Mouse (Mus musculus) testis, postnatal 10 days (tissue): Measurements from ENCODE around the gene Efcab11.
A peak's percentile ranks its signal among the peaks of the same experiment; 100 is the strongest.

ENCODE experiments used
- DNase-seq: peaks from one replicate; pipeline ENCODE4 v3.0.0; 2021; ENCODE audit warnings: low spot score

Efcab11 gene

GRCm38 (mm10) chr12:99884269-99885261 is at the start of gene Efcab11, which contains the start of gene Tdp1:
Gene Efcab11 (minus strand): TSS chr12:99884439.
Gene Tdp1 (plus strand): TSS chr12:99884517.
- DNase-seq, result peak; percentile 95

GRCm38 (mm10) chr12:99933630-99934029 is 49.4 kb upstream of the Efcab11 start:
- DNase-seq, result no peak

GRCm38 (mm10) chr12:99932245-99932644 is 48.0 kb upstream of the Efcab11 start:
- DNase-seq, result no peak

GRCm38 (mm10) chr12:99929160-99929559 is 44.9 kb upstream of the Efcab11 start:
- DNase-seq, result no peak

GRCm38 (mm10) chr12:99928311-99928710 is 44.1 kb upstream of the Efcab11 start:
- DNase-seq, result no peak

- DNase-seq, result no peak
Measured at GRCm38 (mm10) chr12:99923703-99924102, 39.5 kb upstream of the Efcab11 start.

- no peak for DNase-seq
Measured at GRCm38 (mm10) chr12:99923131-99923606, 38.9 kb upstream of the Efcab11 start.

GRCm38 (mm10) chr12:99921045-99921444 is 36.8 kb upstream of the Efcab11 start:
- DNase-seq, result peak; percentile 62

GRCm38 (mm10) chr12:99919636-99920035 is 35.4 kb upstream of the Efcab11 start:
- no peak for DNase-seq

GRCm38 (mm10) chr12:99917800-99918427 is 33.7 kb upstream of the Efcab11 start:
- no peak for DNase-seq

- DNase-seq, result no peak
Measured at GRCm38 (mm10) chr12:99911466-99911865, 27.2 kb upstream of the Efcab11 start.

- DNase-seq, result no peak
Measured at GRCm38 (mm10) chr12:99904537-99904936, 20.3 kb upstream of the Efcab11 start.

GRCm38 (mm10) chr12:99902867-99903370 is 18.7 kb upstream of the Efcab11 start:
- no peak for DNase-seq

- DNase-seq, result no peak
Measured at GRCm38 (mm10) chr12:99901973-99902866, 18.0 kb upstream of the Efcab11 start.

- no peak for DNase-seq
Measured at GRCm38 (mm10) chr12:99899991-99900390, 15.8 kb upstream of the Efcab11 start.

GRCm38 (mm10) chr12:99898248-99898870 is 14.1 kb upstream of the Efcab11 start:
- no peak for DNase-seq

- no peak for DNase-seq
Measured at GRCm38 (mm10) chr12:99897846-99898245, 13.6 kb upstream of the Efcab11 start.

- no peak for DNase-seq
Measured at GRCm38 (mm10) chr12:99885282-99885901, 1.2 kb upstream of the Efcab11 start.

- DNase-seq, result no peak
Measured at GRCm38 (mm10) chr12:99883713-99884105, 530 bp downstream of the Efcab11 start.

GRCm38 (mm10) chr12:99883000-99883712 is 1.1 kb downstream of the Efcab11 start:
- peak; percentile 93 for DNase-seq
